Comparison of ENCODE assay signal across 14 mouse cellular contexts in the genomic region with DNA sequence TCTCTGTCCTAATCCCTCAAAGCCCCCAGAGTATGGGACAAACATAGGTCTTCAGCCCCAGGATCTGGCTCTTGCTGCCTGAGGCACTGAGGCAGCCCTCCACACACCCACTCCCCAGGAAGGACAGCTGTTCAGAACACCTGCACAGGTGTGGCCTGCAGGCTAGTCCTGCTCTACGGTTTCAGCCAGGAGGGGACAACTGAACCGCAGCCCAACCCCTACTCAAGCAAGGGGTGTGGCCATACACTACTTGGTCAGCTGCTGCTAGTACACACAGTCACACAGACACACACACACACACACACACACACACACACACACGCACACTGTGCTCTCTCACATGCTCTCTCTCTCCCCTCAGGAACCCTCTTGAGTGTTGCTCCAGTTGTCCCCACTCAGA. TPM values are rescaled to one million over a fixed set of nuclear protein-coding genes. Genes with fewer than 3 reads are reported as not detected.
DNase-seq lines count a peak whose midpoint lies in the region; ATAC-seq lines count a peak whose summit lies in the region.
"Had no signal": no experiment of that assay in that cellular context is flagged by ENCODE, and none has a peak within 500 bp of the region (broad histone marks: within the 10 kb centered on the region; RNA-seq: fewer than 3 reads in every experiment).

No protein-coding gene starts in this region.

- 0 out of 2 replicates have a peak overlapping the region, but pooled peaks have one; percentile 31 for H3K9ac ChIP-seq in limb, embryonic 12.5 days (replicated peaks)
- no peak overlapping the region for H3K9ac ChIP-seq in stomach, embryonic 14.5 days (replicated peaks; ENCODE audit: low read depth, low read length)
- H3K9ac ChIP-seq: forebrain, embryonic 12.5 days; neural tube, embryonic 12.5 days had no signal

- ATAC-seq in limb, embryonic 12.5 days (ENCODE audit: insufficient number of reproducible peaks, insufficient read depth, low FRiP score, low TSS enrichment, low read depth) = no peak
- no peak for ATAC-seq in stomach, embryonic 14.5 days (ENCODE audit: insufficient number of reproducible peaks, insufficient read depth, low FRiP score, low read depth)

- H3K4me2 ChIP-seq in limb, embryonic 12.5 days = no peak overlapping the region
- H3K4me2 ChIP-seq in stomach, embryonic 14.5 days (replicated peaks; ENCODE audit: low read depth, low read length) = no peak overlapping the region
- H3K4me2 ChIP-seq: forebrain, embryonic 12.5 days; neural tube, embryonic 12.5 days had no signal

- H3K4me3 ChIP-seq in limb, embryonic 12.5 days (replicated peaks) = no peak overlapping the region
- H3K4me3 ChIP-seq in stomach, embryonic 14.5 days (ENCODE audit: low read depth, low read length) = no peak overlapping the region
- H3K4me3 ChIP-seq: forebrain, embryonic 12.5 days; megakaryocyte, embryonic 14.5 days; neural tube, embryonic 12.5 days had no signal

- H3K9me3 ChIP-seq in limb, embryonic 12.5 days = no peaks in the 10 kb centered on the region; the same call in 1 of the 2 replicates
- H3K9me3 ChIP-seq in stomach, embryonic 14.5 days (ENCODE audit: control insufficient read depth, low read depth, low read length) = no peaks in the 10 kb centered on the region
- H3K9me3 ChIP-seq: forebrain, embryonic 12.5 days; megakaryocyte, embryonic 14.5 days; neural tube, embryonic 12.5 days had no signal

- peak; percentile 95 for DNase-seq in heart, adult 11 months
- DNase-seq in heart, adult 8-10 months (ENCODE audit: low spot score) = no peak
- DNase-seq in lung, adult 18-20 months = peak; percentile 62 to 74
- no peak for DNase-seq in lung, postnatal 14 days
- no peak for DNase-seq in Muller cell, postnatal 12 days (ENCODE audit: inconsistent ontology term)
- no peak for DNase-seq in gastrocnemius, adult 18-20 months (ENCODE audit: low spot score)
- DNase-seq: gastrocnemius, postnatal 14 days; heart, postnatal 36 days; right cerebral cortex, postnatal 25 days had no signal

- H3K4me1 ChIP-seq in limb, embryonic 12.5 days (replicated peaks) = peaks cover 36% of the 10 kb centered on the region
- peaks cover 30% of the 10 kb centered on the region for H3K4me1 ChIP-seq in stomach, embryonic 14.5 days (ENCODE audit: control insufficient read depth, insufficient read depth, low read length)

- 59% methylated on average over 3 of the region's 3 CpGs for WGBS in limb, embryonic 12.5 days
- 50% methylated on average over 3 of the region's 3 CpGs for WGBS in stomach, embryonic 14.5 days

- 0 out of 2 replicates have a peak, but pooled peaks cover under 1% of the 10 kb centered on the region for H3K36me3 ChIP-seq in limb, embryonic 12.5 days
- H3K36me3 ChIP-seq in stomach, embryonic 14.5 days (ENCODE audit: control insufficient read depth, insufficient read depth, low read length) = no peaks in the 10 kb centered on the region
- H3K36me3 ChIP-seq: forebrain, embryonic 12.5 days; neural tube, embryonic 12.5 days had no signal

- H3K27ac ChIP-seq in limb, embryonic 12.5 days = no peak overlapping the region
- H3K27ac ChIP-seq in stomach, embryonic 14.5 days (ENCODE audit: low read length) = peak overlapping the region; percentile 94; the same call in 1 of the 2 replicates

- no peaks in the 10 kb centered on the region; the same call in 1 of the 2 replicates for H3K27me3 ChIP-seq in limb, embryonic 12.5 days
- no peaks in the 10 kb centered on the region for H3K27me3 ChIP-seq in stomach, embryonic 14.5 days (ENCODE audit: control insufficient read depth, insufficient read depth, low read length)
- H3K27me3 ChIP-seq: neural tube, embryonic 12.5 days had no signal

RNA-seq across cellular contexts. Expression of a gene that starts 2.1 kb away (rescaled TPM):
- 10 to 100 TPM; 44.3 to 52.2 (median 46.2) TPM for total RNA-seq in heart, adult 8-10 months (2022)
- 65.8 and 72.4 TPM in 2 replicates for polyA plus RNA-seq in limb, embryonic 12.5 days (2016; fragmentation: Nextera tagmentation; extraction: Ambion mirVana)
- 52.7 and 65.5 TPM in 2 replicates for polyA plus RNA-seq in stomach, embryonic 14.5 days (2014; fragmentation: Nextera tagmentation; extraction: Ambion mirVana)
- total RNA-seq in gastrocnemius, adult 18-20 months (2021) = 10 to 100 TPM; 20.8 to 22.4 TPM

RNA-seq across cellular contexts. Expression of a gene that starts 11.7 kb away (rescaled TPM):
- 10 to 100 TPM; 20.8 to 33.7 (median 22.0) TPM for total RNA-seq in heart, adult 8-10 months (2022)
- 7.0 and 7.1 TPM in 2 replicates for polyA plus RNA-seq in limb, embryonic 12.5 days (2016; fragmentation: Nextera tagmentation; extraction: Ambion mirVana)
- polyA plus RNA-seq in stomach, embryonic 14.5 days (2014; fragmentation: Nextera tagmentation; extraction: Ambion mirVana) = 8.6 and 9.6 TPM in 2 replicates
- total RNA-seq in gastrocnemius, adult 18-20 months (2021) = 1 to 10 TPM; 4.7 to 6.9 TPM

RNA-seq across cellular contexts. Expression of a gene that starts 12.8 kb away (rescaled TPM):
- 10 to 100 TPM; 11.2 to 15.0 (median 13.9) TPM for total RNA-seq in heart, adult 8-10 months (2022)
- 4.2 and 4.9 TPM in 2 replicates for polyA plus RNA-seq in limb, embryonic 12.5 days (2016; fragmentation: Nextera tagmentation; extraction: Ambion mirVana)
- 3.8 TPM in 2 replicates for polyA plus RNA-seq in stomach, embryonic 14.5 days (2014; fragmentation: Nextera tagmentation; extraction: Ambion mirVana)
- total RNA-seq in gastrocnemius, adult 18-20 months (2021) = 1 to 10 TPM; 6.1 to 6.2 TPM

RNA-seq across cellular contexts. Expression of a gene that starts 12.8 kb away (rescaled TPM):
- total RNA-seq in heart, adult 8-10 months (2022) = 10 to 100 TPM; 70.0 to 72.7 (median 71.3) TPM
- polyA plus RNA-seq in limb, embryonic 12.5 days (2016; fragmentation: Nextera tagmentation; extraction: Ambion mirVana) = 96.9 TPM in 2 replicates
- 92.2 and 94.2 TPM in 2 replicates for polyA plus RNA-seq in stomach, embryonic 14.5 days (2014; fragmentation: Nextera tagmentation; extraction: Ambion mirVana)
- total RNA-seq in gastrocnemius, adult 18-20 months (2021) = 10 to 100 TPM; 63.4 to 71.9 TPM

RNA-seq across cellular contexts. Expression of a gene that starts 17.2 kb away (rescaled TPM):
- 100 to 1,000 TPM; 176 to 184 (median 181) TPM for total RNA-seq in heart, adult 8-10 months (2022)
- 92.7 and 100 TPM in 2 replicates for polyA plus RNA-seq in limb, embryonic 12.5 days (2016; fragmentation: Nextera tagmentation; extraction: Ambion mirVana)
- 106 and 108 TPM in 2 replicates for polyA plus RNA-seq in stomach, embryonic 14.5 days (2014; fragmentation: Nextera tagmentation; extraction: Ambion mirVana)
- 100 to 1,000 TPM; 100 to 109 TPM for total RNA-seq in gastrocnemius, adult 18-20 months (2021)

Comparison
In these comparisons a context has a peak if more than half of its experiments do, and no peak if none do; other contexts are left out.
1. DNase-seq: peak in heart, adult 11 months (single experiment) and lung, adult 18-20 months (2 of 2); none in heart, adult 8-10 months (single experiment), lung, postnatal 14 days (single experiment), Muller cell, postnatal 12 days (single experiment) and gastrocnemius, adult 18-20 months (single experiment).